Mouse (Mus musculus): ENCODE results near the gene Kazn. TPM values are rescaled to one million over a fixed set of nuclear protein-coding genes. Genes with fewer than 3 reads are reported as not detected.

The Kazn gene
- polyA plus RNA-seq, 1 experiment from 2014 or later: 16.4 TPM

GRCm38 (mm10) chr4:142083762-142084130 is 155.5 kb downstream of the Kazn start:
- Histone ChIP-seq H3K9me3 (replicated peaks; ENCODE audit: low read length) (no peaks in the 10 kb centered on the region), H3K9ac (ENCODE audit: low read depth, low read length) (peak overlapping the region; percentile 66), H3K4me1 (replicated peaks; ENCODE audit: insufficient read depth, low read length) (peaks cover 36% of the 10 kb centered on the region), H3K4me3 (replicated peaks; ENCODE audit: low read depth, low read length) (peak overlapping the region; percentile 66), H3K4me2 (ENCODE audit: low read length) (peak overlapping the region; percentile 90), H3K27ac (peak overlapping the region; percentile 90), H3K36me3 (ENCODE audit: insufficient read depth, low read length) (no peaks in the 10 kb centered on the region), H3K27me3 (ENCODE audit: insufficient read depth, low read length) (no peaks in the 10 kb centered on the region)
- DNase-seq (ENCODE audit: low spot score) (peak; percentile 89), ATAC-seq (replicated peaks; ENCODE audit: low FRiP score, low read depth) (peak; percentile 73)
- peak; percentile 72 for TF ChIP-seq CTCF (IDR thresholded peaks at IDR 0.05; ENCODE audit: low read depth)
- WGBS: 2% methylated on average over 21 of the region's 29 CpGs

DNA sequence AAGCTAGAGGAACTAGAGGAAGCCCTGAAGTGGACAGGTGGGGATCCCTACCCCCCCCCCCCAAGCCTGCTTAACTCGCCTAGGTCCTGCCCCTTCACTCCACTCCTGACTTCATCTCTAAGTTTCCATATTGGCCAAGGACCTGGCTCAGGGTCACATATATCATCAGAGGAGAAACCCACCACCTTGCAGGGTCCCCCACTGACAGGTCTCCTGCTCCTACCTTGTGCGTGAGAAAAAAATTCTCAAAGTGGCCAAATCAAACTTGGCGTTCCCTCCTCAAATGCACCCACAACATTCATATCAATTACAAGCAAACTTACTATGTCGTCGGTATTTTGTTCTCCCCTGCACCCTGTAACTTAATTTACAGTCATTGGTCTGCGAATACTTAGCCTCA is 156.0 kb downstream of the Kazn start:
- DNase-seq (ENCODE audit: low spot score) (no peak), ATAC-seq (replicated peaks; ENCODE audit: low FRiP score, low read depth) (no peak)
- Histone ChIP-seq H3K9ac (ENCODE audit: low read depth, low read length) (peak overlapping the region; percentile 66; the same call in 1 of the 2 replicates), H3K27ac (0 out of 2 replicates have a peak overlapping the region, but pooled peaks have one; percentile 90), H3K4me2 (ENCODE audit: low read length) (peak overlapping the region; percentile 90), H3K9me3 (replicated peaks; ENCODE audit: low read length) (no peaks in the 10 kb centered on the region), H3K4me1 (replicated peaks; ENCODE audit: insufficient read depth, low read length) (peaks cover 36% of the 10 kb centered on the region), H3K4me3 (replicated peaks; ENCODE audit: low read depth, low read length) (peak overlapping the region; percentile 66), H3K27me3 (ENCODE audit: insufficient read depth, low read length) (no peaks in the 10 kb centered on the region), H3K36me3 (ENCODE audit: insufficient read depth, low read length) (no peaks in the 10 kb centered on the region)
- WGBS: 40% methylated on average over 6 of the region's 6 CpGs
- no peak for TF ChIP-seq CTCF (IDR thresholded peaks at IDR 0.05; ENCODE audit: low read depth)

DNA sequence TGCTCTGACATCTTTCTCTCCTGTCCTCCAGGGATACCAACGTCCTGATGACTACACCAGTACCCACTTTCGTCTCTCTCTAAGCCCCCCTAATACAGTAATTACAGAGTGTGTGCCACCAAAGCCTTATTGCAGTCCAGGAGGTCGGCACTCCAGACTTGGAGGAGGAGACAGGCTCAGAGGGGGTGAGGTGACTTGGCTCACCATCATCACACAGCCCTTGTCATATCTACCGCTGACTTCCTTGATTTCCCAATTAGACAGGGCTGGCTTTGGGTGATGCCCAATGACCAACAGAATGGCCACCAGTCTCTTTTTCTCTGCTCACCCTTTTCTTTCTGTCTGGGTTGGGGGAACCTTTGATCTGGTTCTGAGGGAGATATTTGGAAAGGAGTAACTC is 156.5 kb downstream of the Kazn start:
- Histone ChIP-seq H3K9ac (ENCODE audit: low read depth, low read length) (no peak overlapping the region), H3K4me3 (replicated peaks; ENCODE audit: low read depth, low read length) (no peak overlapping the region), H3K4me1 (replicated peaks; ENCODE audit: insufficient read depth, low read length) (peaks cover 36% of the 10 kb centered on the region), H3K9me3 (replicated peaks; ENCODE audit: low read length) (no peaks in the 10 kb centered on the region), H3K36me3 (ENCODE audit: insufficient read depth, low read length) (no peaks in the 10 kb centered on the region), H3K4me2 (ENCODE audit: low read length) (peak overlapping the region; percentile 90), H3K27ac (no peak overlapping the region), H3K27me3 (ENCODE audit: insufficient read depth, low read length) (no peaks in the 10 kb centered on the region)
- DNase-seq (ENCODE audit: low spot score) (no peak), ATAC-seq (replicated peaks; ENCODE audit: low FRiP score, low read depth) (no peak)
- 78% methylated on average over 4 of the region's 4 CpGs for WGBS
- TF ChIP-seq CTCF (IDR thresholded peaks at IDR 0.05; ENCODE audit: low read depth): no peak

DNA sequence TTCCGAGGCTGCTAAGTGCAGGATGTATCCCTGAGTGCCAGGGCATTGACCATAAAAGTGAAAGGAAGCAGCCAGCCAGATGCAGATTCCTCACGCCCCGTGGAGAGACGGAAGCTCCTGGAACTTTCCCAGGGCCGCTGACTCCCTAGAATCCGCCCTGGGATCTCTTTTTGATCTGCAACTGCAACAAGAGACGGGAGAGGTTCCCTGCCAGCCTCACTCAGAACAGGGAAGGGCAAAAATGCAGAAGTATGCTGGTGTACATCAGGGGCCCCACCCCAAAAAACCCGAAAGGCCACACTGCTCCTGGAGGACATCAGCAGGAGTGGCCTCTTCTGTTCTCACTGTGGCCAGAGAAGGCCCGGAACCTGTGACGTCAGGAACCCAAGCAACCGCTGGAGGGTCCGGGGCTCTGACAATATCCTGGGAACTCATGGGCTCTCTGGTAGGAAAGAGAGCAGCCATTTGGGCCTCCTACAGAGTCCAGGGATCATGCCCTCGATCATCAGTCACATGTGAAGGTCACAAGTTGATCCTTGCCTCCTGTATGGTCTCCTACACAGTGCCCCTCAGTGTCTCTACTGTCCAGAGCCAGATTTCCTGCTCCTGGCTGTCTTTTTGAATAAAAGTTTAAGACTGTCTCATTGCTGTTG is 157.4 kb downstream of the Kazn start:
- peaks cover 36% of the 10 kb centered on the region for H3K4me1 ChIP-seq (replicated peaks; ENCODE audit: insufficient read depth, low read length)
- H3K36me3 ChIP-seq (ENCODE audit: insufficient read depth, low read length): no peaks in the 10 kb centered on the region
- H3K9ac ChIP-seq (ENCODE audit: low read depth, low read length): peak overlapping the region; percentile 18; the same call in 1 of the 2 replicates
- WGBS: 35% methylated on average over 13 of the region's 13 CpGs
- H3K9me3 ChIP-seq (replicated peaks; ENCODE audit: low read length): no peaks in the 10 kb centered on the region
- no peak for ATAC-seq (replicated peaks; ENCODE audit: low FRiP score, low read depth)
- no peak for TF ChIP-seq CTCF (IDR thresholded peaks at IDR 0.05; ENCODE audit: low read depth)
- DNase-seq (ENCODE audit: low spot score): peak; percentile 63
- H3K4me3 ChIP-seq (replicated peaks; ENCODE audit: low read depth, low read length): no peak overlapping the region
- peak overlapping the region; percentile 62; the same call in 1 of the 2 replicates for H3K27ac ChIP-seq
- H3K4me2 ChIP-seq (ENCODE audit: low read length): peak overlapping the region; percentile 90
- H3K27me3 ChIP-seq (ENCODE audit: insufficient read depth, low read length): no peaks in the 10 kb centered on the region

DNA sequence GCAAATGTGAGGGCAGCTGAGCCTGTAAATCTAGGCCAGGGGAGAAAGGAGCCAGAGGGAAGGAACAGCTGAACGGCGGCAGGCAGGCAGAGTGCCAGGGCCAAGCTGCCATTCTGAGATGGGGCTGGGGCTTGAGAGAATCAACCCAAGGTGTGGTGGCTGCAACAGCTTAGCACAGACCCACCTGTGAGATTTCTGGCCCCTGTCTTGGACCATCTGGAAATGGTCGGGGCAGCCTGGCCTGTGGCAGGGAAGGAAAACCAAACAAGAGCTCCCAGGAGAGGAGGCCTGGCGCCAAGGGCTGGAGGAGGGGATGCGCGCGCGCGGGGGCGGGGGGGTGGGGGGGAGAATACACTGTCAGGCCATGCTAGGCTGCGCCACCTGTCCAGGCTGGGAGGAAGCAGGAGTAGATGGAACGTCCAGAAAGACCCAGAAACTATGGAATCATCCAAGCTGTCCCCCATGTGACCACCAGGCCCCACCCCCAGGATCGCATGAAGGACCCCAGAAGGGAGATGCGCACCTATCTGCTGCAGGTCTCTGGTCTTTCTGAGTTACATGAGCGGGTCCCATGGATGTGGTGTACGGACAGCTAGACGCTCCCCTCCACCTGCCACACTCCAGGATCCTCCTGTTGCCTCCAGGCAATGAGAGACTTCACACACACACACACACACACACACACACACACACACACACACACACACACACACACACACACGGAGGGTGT is 158.1 kb downstream of the Kazn start:
- DNase-seq (ENCODE audit: low spot score): no peak
- TF ChIP-seq CTCF (IDR thresholded peaks at IDR 0.05; ENCODE audit: low read depth): no peak
- no peaks in the 10 kb centered on the region for H3K36me3 ChIP-seq (ENCODE audit: insufficient read depth, low read length)
- peak overlapping the region; percentile 13; the same call in 1 of the 2 replicates for H3K9ac ChIP-seq (ENCODE audit: low read depth, low read length)
- WGBS: 22% methylated on average over 11 of the region's 18 CpGs
- peaks cover 36% of the 10 kb centered on the region for H3K4me1 ChIP-seq (replicated peaks; ENCODE audit: insufficient read depth, low read length)
- no peak for ATAC-seq (replicated peaks; ENCODE audit: low FRiP score, low read depth)
- no peaks in the 10 kb centered on the region for H3K27me3 ChIP-seq (ENCODE audit: insufficient read depth, low read length)
- no peak overlapping the region for H3K4me3 ChIP-seq (replicated peaks; ENCODE audit: low read depth, low read length)
- H3K9me3 ChIP-seq (replicated peaks; ENCODE audit: low read length): no peaks in the 10 kb centered on the region
- 0 out of 2 replicates have a peak overlapping the region, but pooled peaks have one; percentile 62 for H3K27ac ChIP-seq
- H3K4me2 ChIP-seq (ENCODE audit: low read length): peak overlapping the region; percentile 90

GRCm38 (mm10) chr4:142080487-142080767 is 158.8 kb downstream of the Kazn start:
- Histone ChIP-seq H3K27ac (no peak overlapping the region), H3K9me3 (replicated peaks; ENCODE audit: low read length) (no peaks in the 10 kb centered on the region), H3K27me3 (ENCODE audit: insufficient read depth, low read length) (no peaks in the 10 kb centered on the region), H3K9ac (ENCODE audit: low read depth, low read length) (no peak overlapping the region; the same call in 1 of the 2 replicates), H3K4me2 (ENCODE audit: low read length) (0 out of 2 replicates have a peak overlapping the region, but pooled peaks have one; percentile 90), H3K4me1 (replicated peaks; ENCODE audit: insufficient read depth, low read length) (peaks cover 34% of the 10 kb centered on the region), H3K36me3 (ENCODE audit: insufficient read depth, low read length) (no peaks in the 10 kb centered on the region), H3K4me3 (replicated peaks; ENCODE audit: low read depth, low read length) (no peak overlapping the region)
- WGBS: 78% methylated on average over 4 of the region's 4 CpGs
- no peak for TF ChIP-seq CTCF (IDR thresholded peaks at IDR 0.05; ENCODE audit: low read depth)
- DNase-seq (ENCODE audit: low spot score): no peak
- no peak for ATAC-seq (replicated peaks; ENCODE audit: low FRiP score, low read depth)

Measured in kidney, postnatal 0 days (tissue).